Mouse (Mus musculus) spleen, adult 2 months (tissue): ENCODE measurements around the gene Cdk16. TPM values are rescaled to one million over a fixed set of nuclear protein-coding genes. Genes with fewer than 3 reads are reported as not detected.
A peak's percentile ranks its signal among the peaks of the same experiment; 100 is the strongest.

Experiments
- DNase-seq, 2 experiments: peaks; one replicate each; pipeline versions ENCODE4 v3.0.0 to v3.0.0-alpha.2; 2012 to 2021; ENCODE audit warnings: low spot score in 2 of 2, low read depth in 1 of 2
- H3K27ac ChIP-seq: fragments of 200-500 bp; 2 replicates; pipeline ENCODE4 v1.5.1; 2012; ENCODE audit warnings: low read length, inconsistent platforms; ENCODE audit not compliant: insufficient read depth
- H3K27me3 ChIP-seq: fragments of 200-500 bp; 2 replicates; pipeline ENCODE4 v1.6.1; 2012; ENCODE audit warnings: mild to moderate bottlenecking, moderate library complexity, low read length, inconsistent platforms; ENCODE audit not compliant: control insufficient read depth, insufficient read depth
- H3K36me3 ChIP-seq: fragments of 200-500 bp; 2 replicates; pipeline ENCODE4 v1.6.1; 2012; ENCODE audit warnings: mild to moderate bottlenecking, low read length, inconsistent platforms; ENCODE audit not compliant: control insufficient read depth, insufficient read depth
- H3K4me1 ChIP-seq: fragments of 200-500 bp; 2 replicates; pipeline ENCODE4 v1.6.1; 2011; ENCODE audit warnings: inconsistent platforms; ENCODE audit not compliant: control insufficient read depth, insufficient read depth, insufficient read length
- H3K4me3 ChIP-seq: fragments of 200-500 bp; 2 replicates; pipeline ENCODE4 v1.5.1; 2011; ENCODE audit warnings: mild to moderate bottlenecking, inconsistent platforms; ENCODE audit not compliant: insufficient read depth, insufficient read length; ENCODE audit errors: extremely low read depth
- CTCF ChIP-seq: fragments of 200-500 bp; IDR thresholded peaks from 2 replicates; pipeline ENCODE4 v1.5.1; 2011; ENCODE audit warnings: mild to moderate bottlenecking, inconsistent platforms; ENCODE audit not compliant: insufficient read depth, insufficient read length, insufficient replicate concordance; ENCODE audit errors: extremely low read depth
- POLR2A ChIP-seq: fragments of 200-500 bp; IDR thresholded peaks from 2 replicates; pipeline ENCODE4 v1.6.1; 2011; ENCODE audit warnings: low read depth, low read length, inconsistent platforms
- WGBS: fragments of 180-500 bp; shearing (Covaris S2); methylation state at CpG from one replicate; pipeline ENCODE4 v1.1.7; 2018; 5-methylcytosine and 5-hydroxymethylcytosine counted together
- polyA plus RNA-seq: library from polyadenylated mRNA; depleted of rRNA; stranded (reverse); fragments of >200 nt; gene quantifications from 2 replicates; pipeline ENCODE4 v1.2.3, GENCODE M21; 2012; rRNA removed

Gene Cdk16
- polyA plus RNA-seq, result 81.6 and 90.8 TPM in 2 replicates

GRCm38 (mm10) chrX:20687519-20688067, at the start of gene Cdk16:
Gene Cdk16, plus strand, starts transcription at chrX:20687954.
- peak within 1 kb of the TSS; percentile 90 for H3K4me3 ChIP-seq
- H3K27ac ChIP-seq, result peak within 1 kb of the TSS; percentile 92
- WGBS, result 28% methylated on average over 16 of the region's 16 CpGs
- no peaks in the 10 kb centered on the region; the same call in 1 of the 2 replicates for H3K36me3 ChIP-seq
- peaks cover 5% of the 10 kb centered on the region; the same call in 1 of the 2 replicates for H3K4me1 ChIP-seq
- TF ChIP-seq POLR2A (peak; percentile 5; the same call in 1 of the 2 replicates), CTCF (no peak)
- H3K27me3 ChIP-seq, result no peaks in the 10 kb centered on the region
- DNase-seq, result peak; percentile 80 to 88

DNA sequence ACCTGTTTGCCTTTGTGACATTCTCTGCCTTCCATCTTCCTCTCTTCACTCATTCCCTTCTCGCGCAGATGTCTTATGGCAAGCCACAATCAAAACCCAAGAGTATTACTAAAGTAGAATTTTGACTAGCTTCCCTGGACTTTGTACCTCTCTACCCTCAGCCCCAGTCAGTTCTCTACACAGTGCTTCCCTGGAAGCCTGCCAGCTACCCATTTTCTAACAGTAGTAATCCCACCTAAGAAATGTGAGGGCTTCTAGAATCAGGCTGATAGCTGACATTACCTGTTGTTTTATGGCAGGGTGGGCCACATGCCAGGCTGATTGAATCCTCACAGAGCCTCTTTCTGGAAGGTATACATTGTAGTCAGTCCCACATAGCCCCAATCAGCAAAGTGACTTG, 49.6 kb upstream of the Cdk16 start:
- TF ChIP-seq POLR2A (no peak), CTCF (no peak)
- peaks cover 35% of the 10 kb centered on the region for H3K36me3 ChIP-seq
- DNase-seq, result no peak
- H3K27ac ChIP-seq, result no peak overlapping the region
- no peak overlapping the region for H3K4me3 ChIP-seq
- no peaks in the 10 kb centered on the region for H3K4me1 ChIP-seq
- no peaks in the 10 kb centered on the region for H3K27me3 ChIP-seq
- WGBS, result 87% methylated on average over 2 of the region's 2 CpGs

DNA sequence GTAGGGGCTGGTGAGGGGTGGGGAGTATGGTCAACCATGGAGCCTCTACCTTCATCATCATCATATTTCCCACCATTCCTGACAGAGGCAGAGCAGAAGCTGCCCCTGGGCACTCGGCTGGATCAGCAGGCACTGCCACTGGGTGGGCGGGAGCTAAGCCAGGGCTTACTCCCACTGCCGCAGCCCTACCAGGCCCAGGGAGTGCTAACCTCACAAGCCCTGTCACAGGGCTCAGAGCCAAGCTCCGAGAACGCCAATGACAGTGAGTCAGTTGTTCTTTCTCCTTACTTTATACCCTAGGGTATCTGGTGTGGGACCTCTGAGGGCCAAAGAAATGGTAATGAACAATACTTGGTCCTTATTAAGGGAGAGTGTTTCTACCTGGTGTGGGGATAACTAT, 43.0 kb upstream of the Cdk16 start:
- TF ChIP-seq POLR2A (no peak), CTCF (no peak)
- H3K4me3 ChIP-seq, result no peak overlapping the region
- H3K27me3 ChIP-seq, result no peaks in the 10 kb centered on the region
- H3K36me3 ChIP-seq, result peaks cover 24% of the 10 kb centered on the region; the same call in 1 of the 2 replicates
- no peaks in the 10 kb centered on the region for H3K4me1 ChIP-seq
- no peak for DNase-seq
- 86% methylated on average over 5 of the region's 5 CpGs for WGBS
- H3K27ac ChIP-seq, result no peak overlapping the region

- WGBS, result 23% methylated on average over 5 of the region's 5 CpGs
- Histone ChIP-seq H3K4me1 (no peaks in the 10 kb centered on the region), H3K4me3 (no peak overlapping the region), H3K27ac (no peak overlapping the region), H3K36me3 (no peaks in the 10 kb centered on the region), H3K27me3 (no peaks in the 10 kb centered on the region)
- TF ChIP-seq CTCF, result no peak
- DNase-seq, result no peak
Measured at GRCm38 (mm10) chrX:20657593-20657992, 30.2 kb upstream of the Cdk16 start.

GRCm38 (mm10) chrX:20658026-20658652, 29.6 kb upstream of the Cdk16 start, which contains the start of gene Uba1:
Gene Uba1, plus strand, starts transcription at chrX:20658326.
- Histone ChIP-seq H3K4me3 (peak within 1 kb of the TSS; percentile 71), H3K27ac (peak within 1 kb of the TSS; percentile 60), H3K4me1 (no peaks in the 10 kb centered on the region), H3K27me3 (no peaks in the 10 kb centered on the region), H3K36me3 (no peaks in the 10 kb centered on the region)
- peak; percentile 76 to 80 for DNase-seq
- TF ChIP-seq CTCF, result no peak
- no peak; the same call in 1 of the 2 replicates for TF ChIP-seq POLR2A
- WGBS, result 31% methylated on average over 27 of the region's 27 CpGs

- TF ChIP-seq CTCF (no peak), POLR2A (no peak)
- H3K36me3 ChIP-seq, result no peaks in the 10 kb centered on the region
- no peak for DNase-seq
- peak overlapping the region; percentile 60; the same call in 1 of the 2 replicates for H3K27ac ChIP-seq
- 30% methylated on average over 24 of the region's 24 CpGs for WGBS
- H3K4me1 ChIP-seq, result peaks cover 2% of the 10 kb centered on the region; the same call in 1 of the 2 replicates
- H3K27me3 ChIP-seq, result no peaks in the 10 kb centered on the region
- H3K4me3 ChIP-seq, result peak overlapping the region; percentile 71
Measured at GRCm38 (mm10) chrX:20658891-20659406, 28.8 kb upstream of the Cdk16 start.

GRCm38 (mm10) chrX:20662317-20662715, 25.4 kb upstream of the Cdk16 start:
- H3K36me3 ChIP-seq, result no peaks in the 10 kb centered on the region
- TF ChIP-seq POLR2A, result no peak
- no peak for TF ChIP-seq CTCF
- no peak for DNase-seq
- H3K4me1 ChIP-seq, result peaks cover 4% of the 10 kb centered on the region; the same call in 1 of the 2 replicates
- H3K4me3 ChIP-seq, result no peak overlapping the region
- no peak overlapping the region for H3K27ac ChIP-seq
- WGBS, result 45% methylated on average over 5 of the region's 5 CpGs
- no peaks in the 10 kb centered on the region for H3K27me3 ChIP-seq
